Mouse (Mus musculus) cerebellum, adult 2 months (tissue): ENCODE results near the gene Pid1. TPM values are rescaled to one million over a fixed set of nuclear protein-coding genes. Genes with fewer than 3 reads are reported as not detected.

Experiments
- DNase-seq, 2 experiments: peaks; one replicate each; pipeline ENCODE4 v3.0.0; 2021
- H3K27ac ChIP-seq: fragments of 200-500 bp; 2 replicates; pipeline ENCODE4 v1.5.1; 2012; ENCODE audit warnings: low read length, control low read depth, inconsistent platforms; ENCODE audit not compliant: insufficient read depth
- H3K27me3 ChIP-seq: fragments of 200-500 bp; 2 replicates; pipeline ENCODE4 v1.6.1; 2012; ENCODE audit warnings: inconsistent platforms, mild to moderate bottlenecking, low read length, moderate library complexity; ENCODE audit not compliant: control insufficient read depth, insufficient read depth
- H3K4me1 ChIP-seq: fragments of 200-500 bp; 2 replicates; pipeline ENCODE4 v1.6.1; 2011; ENCODE audit warnings: low read length; ENCODE audit not compliant: control insufficient read depth, insufficient read depth
- H3K4me3 ChIP-seq: fragments of 200-500 bp; replicated peaks from 2 replicates; pipeline ENCODE3; 2011; ENCODE audit warnings: mild to moderate bottlenecking, low read depth, low read length, control low read depth; ENCODE audit not compliant: insufficient read depth
- CTCF ChIP-seq: fragments of 200-500 bp; IDR thresholded peaks from 2 replicates; pipeline ENCODE4 v1.5.1; 2011; ENCODE audit warnings: low read depth, mild to moderate bottlenecking, control low read depth, low read length, moderate library complexity, borderline replicate concordance; ENCODE audit not compliant: insufficient read depth
- POLR2A ChIP-seq: fragments of 200-500 bp; IDR thresholded peaks from 2 replicates; pipeline ENCODE4 v1.6.1; 2011; ENCODE audit warnings: low read length, control low read depth, borderline replicate concordance; ENCODE audit not compliant: insufficient read depth
- WGBS: fragments of 180-500 bp; shearing (Covaris S2); methylation state at CpG from one replicate; pipeline ENCODE4 v1.1.7; 2018; 5-methylcytosine and 5-hydroxymethylcytosine counted together
- polyA plus RNA-seq: library from polyadenylated mRNA; depleted of rRNA; stranded (reverse); fragments of >200 nt; gene quantifications from 2 replicates; pipeline ENCODE4 v1.2.3, GENCODE M21; 2012

Pid1 gene
- polyA plus RNA-seq, 1 experiment: 26.1 TPM

- no peak for TF ChIP-seq POLR2A
- TF ChIP-seq CTCF: no peak
- no peak for DNase-seq
- no peaks in the 10 kb centered on the region for H3K27me3 ChIP-seq
- WGBS: 98% methylated on average over 4 of the region's 4 CpGs
- no peak overlapping the region for H3K27ac ChIP-seq
- H3K4me3 ChIP-seq: no peak overlapping the region
- no peaks in the 10 kb centered on the region; the same call in 1 of the 2 replicates for H3K4me1 ChIP-seq
Measured at GRCm38 (mm10) chr1:84399118-84399517, 35.1 kb upstream of the Pid1 start.

- no peaks in the 10 kb centered on the region; the same call in 1 of the 2 replicates for H3K4me1 ChIP-seq
- no peak for DNase-seq
- no peak overlapping the region for H3K4me3 ChIP-seq
- WGBS: 76% methylated on average over 3 of the region's 3 CpGs
- H3K27me3 ChIP-seq: no peaks in the 10 kb centered on the region
- TF ChIP-seq POLR2A (no peak), CTCF (no peak)
- H3K27ac ChIP-seq: no peak overlapping the region
Measured at GRCm38 (mm10) chr1:84396787-84397186, 32.8 kb upstream of the Pid1 start.

GRCm38 (mm10) chr1:84395928-84396327 lies 31.9 kb upstream of the Pid1 start:
- DNase-seq: no peak
- no peak overlapping the region for H3K4me3 ChIP-seq
- H3K4me1 ChIP-seq: no peaks in the 10 kb centered on the region; the same call in 1 of the 2 replicates
- WGBS: 74% methylated on average over 8 of the region's 8 CpGs
- no peaks in the 10 kb centered on the region for H3K27me3 ChIP-seq
- TF ChIP-seq POLR2A (no peak), CTCF (no peak)
- no peak overlapping the region for H3K27ac ChIP-seq

- no peaks in the 10 kb centered on the region for H3K27me3 ChIP-seq
- WGBS: 93% methylated on average over 4 of the region's 4 CpGs
- DNase-seq: no peak
- TF ChIP-seq CTCF (no peak), POLR2A (no peak)
- H3K4me1 ChIP-seq: no peaks in the 10 kb centered on the region; the same call in 1 of the 2 replicates
- no peak overlapping the region for H3K4me3 ChIP-seq
- no peak overlapping the region for H3K27ac ChIP-seq
Measured at GRCm38 (mm10) chr1:84390961-84391360, 27.0 kb upstream of the Pid1 start.

DNA sequence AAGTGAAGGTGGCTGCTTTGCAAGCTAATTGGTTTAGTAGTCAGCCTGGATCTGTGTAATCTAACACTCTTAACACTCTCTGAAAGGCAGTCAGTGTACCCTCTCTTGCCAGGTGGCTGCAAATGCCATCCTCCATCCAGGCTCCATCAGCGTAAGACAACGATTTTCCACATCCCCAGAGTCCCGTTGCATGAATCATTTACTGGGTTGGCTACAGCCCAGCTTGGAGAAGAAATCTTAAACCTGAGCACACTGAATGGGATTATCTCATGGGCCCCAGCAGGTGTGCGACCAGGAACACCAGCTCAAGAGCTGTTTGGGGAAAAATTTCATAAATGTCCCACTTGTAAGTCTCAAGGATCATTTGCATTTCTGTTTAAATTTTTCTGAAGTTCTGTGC lies 23.6 kb upstream of the Pid1 start:
- Histone ChIP-seq H3K27me3 (no peaks in the 10 kb centered on the region), H3K4me1 (no peaks in the 10 kb centered on the region; the same call in 1 of the 2 replicates), H3K27ac (no peak overlapping the region), H3K4me3 (no peak overlapping the region)
- no peak for TF ChIP-seq CTCF
- TF ChIP-seq POLR2A: no peak
- WGBS: 18% methylated on average over 4 of the region's 4 CpGs
- DNase-seq: peak; percentile 36 to 65

- DNase-seq: no peak
- H3K4me3 ChIP-seq: no peak overlapping the region
- no peaks in the 10 kb centered on the region for H3K27me3 ChIP-seq
- TF ChIP-seq CTCF (no peak), POLR2A (no peak)
- no peaks in the 10 kb centered on the region; the same call in 1 of the 2 replicates for H3K4me1 ChIP-seq
- no peak overlapping the region for H3K27ac ChIP-seq
- 36% methylated on average over 8 of the region's 8 CpGs for WGBS
Measured at GRCm38 (mm10) chr1:84386481-84387146, 22.6 kb upstream of the Pid1 start.

DNA sequence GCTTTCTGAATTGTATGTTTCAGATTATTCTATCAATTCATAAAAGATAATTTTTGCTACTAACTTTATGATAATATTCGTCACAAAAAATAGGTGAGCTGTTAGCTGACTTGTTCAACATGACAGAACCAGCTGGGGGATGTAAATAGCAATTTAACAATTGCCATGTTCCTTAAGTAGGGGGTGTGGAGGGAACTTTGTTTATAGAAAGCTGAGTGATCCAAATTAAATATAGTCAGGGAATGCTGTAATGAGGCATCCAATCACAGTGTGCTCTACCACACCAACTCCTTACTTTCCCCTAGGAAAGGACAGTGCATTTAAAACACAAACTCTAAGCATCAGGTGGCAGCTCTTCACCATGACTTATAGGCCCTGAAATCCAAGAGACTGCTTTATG lies 18.7 kb upstream of the Pid1 start:
- no peak overlapping the region for H3K27ac ChIP-seq
- H3K4me1 ChIP-seq: peaks cover 4% of the 10 kb centered on the region
- H3K4me3 ChIP-seq: no peak overlapping the region
- no peaks in the 10 kb centered on the region for H3K27me3 ChIP-seq
- WGBS: 93% methylated on average over 1 of the region's 1 CpGs
- TF ChIP-seq POLR2A: no peak
- TF ChIP-seq CTCF: no peak
- no peak for DNase-seq

DNA sequence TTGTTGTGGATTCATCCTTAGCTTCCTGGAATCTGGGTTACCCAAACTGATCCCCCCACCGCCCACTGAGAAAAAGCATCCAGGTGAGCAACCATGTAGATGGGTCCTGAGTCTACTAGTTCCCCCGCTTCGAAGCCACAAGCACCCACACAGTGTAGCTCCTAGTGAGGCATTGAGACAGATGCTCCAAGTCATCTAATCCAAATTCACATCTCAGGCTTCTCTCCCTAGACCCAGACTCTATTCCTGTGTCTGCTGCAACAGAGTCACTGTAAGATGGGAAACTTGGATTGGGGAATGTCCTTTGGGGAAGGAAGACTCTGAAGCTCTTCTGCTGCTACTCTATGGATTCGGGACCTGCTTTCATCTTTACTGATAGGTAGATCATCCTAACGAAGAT lies 18.1 kb upstream of the Pid1 start:
- TF ChIP-seq POLR2A: no peak
- TF ChIP-seq CTCF: no peak
- no peak for DNase-seq
- WGBS: 92% methylated on average over 5 of the region's 5 CpGs
- H3K27ac ChIP-seq: no peak overlapping the region
- peaks cover 4% of the 10 kb centered on the region for H3K4me1 ChIP-seq
- H3K4me3 ChIP-seq: no peak overlapping the region
- H3K27me3 ChIP-seq: no peaks in the 10 kb centered on the region

GRCm38 (mm10) chr1:84380895-84381294 lies 16.9 kb upstream of the Pid1 start:
- Histone ChIP-seq H3K4me1 (peaks cover 4% of the 10 kb centered on the region), H3K27ac (no peak overlapping the region), H3K4me3 (no peak overlapping the region), H3K27me3 (no peaks in the 10 kb centered on the region)
- WGBS: 16% methylated on average over 3 of the region's 3 CpGs
- no peak for TF ChIP-seq POLR2A
- no peak for TF ChIP-seq CTCF
- peak; percentile 28 to 47 for DNase-seq
